Mouse (Mus musculus) heart, postnatal 14 days (tissue): ENCODE measurements around the gene Vmn1r25. TPM values are rescaled to one million over a fixed set of nuclear protein-coding genes. Genes with fewer than 3 reads are reported as not detected.
"Not testable (repeated sequence)": the region's sequence is repeated elsewhere in the genome, so short reads cannot be mapped to it uniquely, and the experiment has no call there.

Experiments
- DNase-seq, 2 experiments: peaks; one replicate each; pipeline ENCODE4 v3.0.0; 2021 to 2022
- intact Hi-C: fragments of 180-260 bp; cut with DNase I; formaldehyde crosslinking; loops from one replicate; pipeline ENCODE4 v1.15.1; 2025
- long read RNA-seq, 2 experiments: library from polyadenylated mRNA; stranded (forward); transcript quantifications; one replicate each; pipeline ENCODE4 v2.0.0; 2021
- total RNA-seq, 2 experiments: library from RNA; stranded (reverse); gene quantifications; 2 replicates each; pipeline ENCODE4 v1.2.3; 2021

Vmn1r25 gene
- not detected for total RNA-seq
- long read RNA-seq, experiment 1 = 0 reads
- long read RNA-seq, experiment 2 = 0 reads

DNA sequence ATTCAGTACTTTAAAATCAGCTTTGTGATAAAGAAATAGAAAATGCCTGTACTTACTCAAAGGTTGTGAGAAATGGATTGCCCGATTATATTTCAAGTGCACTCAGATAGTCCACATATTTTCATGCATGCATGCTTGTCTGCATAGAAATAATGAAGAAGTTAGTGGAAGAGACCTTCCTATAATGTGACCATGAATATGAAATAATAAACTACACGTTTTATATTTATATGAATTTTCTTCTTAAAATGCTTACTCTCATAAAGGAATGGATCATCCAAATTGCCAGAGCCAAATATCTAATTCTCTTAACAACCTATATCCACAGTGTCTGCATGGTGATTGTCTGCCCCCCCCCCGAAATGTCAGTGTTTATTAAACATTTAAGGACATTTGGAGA is at the start of gene Vmn1r25:
Gene Vmn1r25 (minus strand): TSS at position 101 of the 400 bp plus-strand sequence.
- no peak for DNase-seq
- intact Hi-C loops = no loop called here

DNA sequence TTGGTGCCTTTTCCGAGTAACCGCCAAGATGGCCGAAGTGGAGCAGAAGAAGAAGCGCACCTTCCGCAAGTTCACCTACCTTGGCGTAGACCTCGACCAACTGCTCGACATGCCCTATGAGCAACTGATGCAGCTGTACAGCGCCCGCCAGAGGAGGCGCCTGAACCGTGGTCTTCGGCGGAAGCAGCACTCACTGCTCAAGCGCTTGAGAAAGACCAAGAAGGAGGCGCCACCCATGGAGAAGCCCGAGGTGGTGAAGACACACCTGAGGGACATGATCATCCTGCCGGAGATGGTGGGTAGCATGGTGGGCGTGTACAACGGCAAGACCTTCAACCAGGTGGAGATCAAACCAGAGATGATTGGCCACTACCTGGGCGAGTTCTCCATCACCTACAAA is 36.9 kb upstream of the Vmn1r25 start:
- DNase-seq, intact Hi-C loops: not testable (repeated sequence)

DNA sequence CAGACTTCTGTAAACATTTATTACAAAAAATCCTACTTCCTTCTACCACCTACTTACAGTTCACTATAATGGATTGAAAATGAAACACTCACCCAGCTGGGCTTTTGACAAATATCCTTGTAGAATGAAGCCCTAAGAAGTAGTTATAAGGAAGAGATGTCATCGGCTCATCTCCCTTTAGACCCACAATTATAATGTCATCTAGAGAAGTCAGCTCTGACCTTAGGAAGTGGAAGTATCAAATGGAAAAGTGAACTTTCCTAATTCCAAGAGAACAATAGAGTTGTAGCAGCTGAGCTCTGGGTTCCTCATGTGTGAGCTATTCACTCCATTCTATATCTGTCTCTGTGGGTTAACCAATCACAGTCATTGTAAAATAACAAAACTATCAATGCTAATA is 34.4 kb upstream of the Vmn1r25 start, which contains the start of gene Vmn1r26:
Gene Vmn1r26 (minus strand): TSS at position 101 of the 400 bp plus-strand sequence.
- no peak for DNase-seq
- intact Hi-C loops = no loop called here

DNA sequence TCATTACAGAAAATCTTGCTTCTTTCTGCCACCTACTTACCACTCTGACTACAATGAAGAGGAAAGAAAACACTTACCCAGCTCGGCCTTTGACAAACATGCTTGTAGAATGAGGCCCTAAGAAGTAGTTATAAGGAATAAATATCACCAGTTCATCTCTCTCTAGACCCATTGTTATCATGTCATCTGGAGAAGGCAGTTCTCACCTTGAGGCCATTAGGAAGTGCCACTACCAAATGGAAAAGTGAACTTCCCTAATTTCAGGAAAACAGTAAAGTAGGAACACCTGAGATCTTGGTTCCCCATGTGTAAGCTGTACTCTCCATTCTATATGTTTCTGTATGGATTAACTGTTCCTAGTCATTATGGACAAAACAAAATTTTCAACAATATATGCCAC is 19.2 kb downstream of the Vmn1r25 start, which contains the start of gene Vmn1r24:
Gene Vmn1r24 (minus strand): TSS at position 101 of the 400 bp plus-strand sequence.
- DNase-seq = not testable (repeated sequence)

More for the DNA sequence above, 19.2 kb downstream of the Vmn1r25 start, which contains the start of gene Vmn1r24:
- intact Hi-C loops = not testable (repeated sequence)

Other genes starting within 250 kb of the Vmn1r25 start
- 10 to 100 TPM; 19.5 to 22.7 TPM for gene Vopp1, start 155.7 kb downstream of the Vmn1r25 start, total RNA-seq
- gene Vmn1r21, start 130.5 kb downstream of the Vmn1r25 start, total RNA-seq = not detected
- not detected for gene Vmn1r22, start 72.8 kb downstream of the Vmn1r25 start, total RNA-seq
- gene Vmn1r23, start 54.0 kb downstream of the Vmn1r25 start, total RNA-seq = not detected
- gene Vmn1r24, start 19.3 kb downstream of the Vmn1r25 start, total RNA-seq = not detected
- not detected for gene Vmn1r26, start 34.3 kb upstream of the Vmn1r25 start, total RNA-seq
- not detected for gene Vmn1r27, start 238.0 kb upstream of the Vmn1r25 start, total RNA-seq